Mouse (Mus musculus): ENCODE measurements around the gene Pomgnt1. TPM values are rescaled to one million over a fixed set of nuclear protein-coding genes. Genes with fewer than 3 reads are reported as not detected.

Pomgnt1 gene
- total RNA-seq (2021) = 10 to 100 TPM; 83.3 to 84.7 TPM

- DNase-seq = peak; percentile 90
Observed at GRCm38 (mm10) chr4:116123602-116124519, at the start of gene Pomgnt1, which contains the start of gene Rad54l. TSS of gene Pomgnt1 (plus strand) at chr4:116123840. TSS of gene Rad54l (minus strand) at chr4:116123690.

DNA sequence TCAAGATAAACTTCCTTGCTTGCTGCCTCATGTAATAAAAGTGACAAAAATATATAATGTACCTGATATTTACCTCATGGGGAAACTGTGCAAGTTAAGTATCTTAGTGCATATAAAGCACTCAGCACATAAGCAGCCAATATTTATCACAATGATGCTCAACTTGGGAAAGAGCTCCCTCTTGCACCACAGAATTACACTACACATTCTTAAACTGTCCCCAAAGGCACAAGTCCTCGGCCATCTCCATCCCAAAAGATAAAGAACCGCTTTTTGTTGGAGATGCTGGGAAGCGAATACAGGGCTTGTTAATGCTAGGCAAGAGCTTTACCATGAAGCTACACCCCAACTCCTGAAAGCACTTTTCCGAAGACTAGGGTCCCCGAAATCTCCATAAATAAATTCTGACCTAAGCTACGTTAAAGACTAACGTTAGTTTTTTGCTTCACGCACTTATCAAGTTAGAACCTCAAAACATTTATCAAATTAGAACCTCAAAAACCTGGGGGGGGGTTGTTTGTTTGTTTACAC lies 49.4 kb upstream of the Pomgnt1 start:
- DNase-seq = no peak

DNA sequence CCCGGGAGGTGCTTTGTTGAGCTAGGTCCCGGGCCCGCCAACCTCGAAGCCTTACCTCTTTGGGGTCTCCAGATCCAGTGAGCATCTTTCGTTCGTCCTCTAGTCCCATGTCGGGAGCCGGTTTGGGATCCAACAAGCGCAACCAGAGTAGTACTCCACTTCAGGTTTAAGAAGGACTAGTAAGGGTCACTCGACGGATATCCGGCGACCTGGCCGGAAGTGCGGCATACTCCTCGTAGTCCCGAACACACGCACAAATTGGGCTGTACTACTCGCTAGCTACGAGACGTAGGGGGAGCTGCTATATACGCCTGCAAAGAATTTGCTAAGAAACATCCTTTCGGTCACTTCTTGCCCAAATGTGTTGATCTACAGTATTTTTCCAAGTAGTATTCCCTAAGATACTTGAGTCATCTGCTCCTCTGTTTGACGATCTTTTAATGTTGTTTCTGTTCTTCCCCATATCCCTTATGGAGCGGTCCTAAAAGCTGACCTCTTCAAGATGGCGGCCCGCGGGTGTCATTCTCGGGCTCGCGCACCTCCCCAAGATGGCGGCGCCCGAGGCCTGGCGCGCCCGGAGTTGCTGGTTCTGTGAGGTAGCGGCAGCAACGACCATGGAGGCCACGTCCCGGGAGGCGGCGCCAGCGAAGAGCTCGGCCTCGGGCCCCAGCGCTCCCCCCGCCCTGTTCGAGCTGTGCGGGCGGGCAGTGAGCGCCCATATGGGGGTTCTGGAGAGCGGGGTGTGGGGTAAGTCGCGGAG lies 48.6 kb upstream of the Pomgnt1 start, which contains the start of the genes Uqcrh and Lrrc41:
Uqcrh (minus strand) TSS at position 211 of the 760 bp plus-strand sequence.
Lrrc41 (plus strand) TSS at position 409 of the 760 bp plus-strand sequence.
- DNase-seq = peak; percentile 96

DNA sequence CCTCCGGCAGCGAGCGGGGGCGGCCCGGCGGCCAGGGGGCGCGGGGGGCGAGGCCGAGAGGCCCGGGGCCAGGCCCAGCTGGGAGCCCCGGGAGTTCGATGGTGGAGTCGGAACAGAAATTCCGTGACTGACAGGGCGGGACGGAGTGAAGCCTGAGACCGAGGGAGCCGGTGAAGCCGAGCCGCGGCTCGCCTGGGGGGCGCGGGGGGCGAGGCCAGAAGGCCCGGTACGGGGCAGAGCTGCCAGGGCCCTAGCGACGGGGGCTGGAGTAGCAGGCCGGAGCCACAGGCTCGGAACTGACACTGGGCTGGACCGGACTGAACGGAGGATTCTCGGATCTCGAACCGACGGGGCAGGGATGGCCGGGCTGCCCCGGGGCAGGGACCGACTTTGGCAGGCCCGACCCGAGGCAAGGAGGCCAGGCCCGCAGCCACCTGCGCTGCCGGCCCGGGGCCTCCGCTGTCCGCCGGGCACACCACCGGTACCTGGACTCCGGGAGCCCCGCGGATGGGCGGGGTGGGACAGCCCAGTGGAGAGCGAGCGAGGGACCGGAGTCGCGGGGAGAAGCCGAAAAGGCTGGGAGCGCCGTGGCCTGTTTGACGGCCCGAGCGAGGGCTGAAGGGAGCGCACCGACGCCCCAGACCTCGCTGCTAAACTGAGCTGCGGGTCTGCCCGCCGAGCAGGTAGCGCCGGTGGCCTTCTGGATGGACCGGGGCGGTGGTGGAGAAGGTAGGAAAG lies 47.8 kb upstream of the Pomgnt1 start:
- peak; percentile 84 for DNase-seq

DNA sequence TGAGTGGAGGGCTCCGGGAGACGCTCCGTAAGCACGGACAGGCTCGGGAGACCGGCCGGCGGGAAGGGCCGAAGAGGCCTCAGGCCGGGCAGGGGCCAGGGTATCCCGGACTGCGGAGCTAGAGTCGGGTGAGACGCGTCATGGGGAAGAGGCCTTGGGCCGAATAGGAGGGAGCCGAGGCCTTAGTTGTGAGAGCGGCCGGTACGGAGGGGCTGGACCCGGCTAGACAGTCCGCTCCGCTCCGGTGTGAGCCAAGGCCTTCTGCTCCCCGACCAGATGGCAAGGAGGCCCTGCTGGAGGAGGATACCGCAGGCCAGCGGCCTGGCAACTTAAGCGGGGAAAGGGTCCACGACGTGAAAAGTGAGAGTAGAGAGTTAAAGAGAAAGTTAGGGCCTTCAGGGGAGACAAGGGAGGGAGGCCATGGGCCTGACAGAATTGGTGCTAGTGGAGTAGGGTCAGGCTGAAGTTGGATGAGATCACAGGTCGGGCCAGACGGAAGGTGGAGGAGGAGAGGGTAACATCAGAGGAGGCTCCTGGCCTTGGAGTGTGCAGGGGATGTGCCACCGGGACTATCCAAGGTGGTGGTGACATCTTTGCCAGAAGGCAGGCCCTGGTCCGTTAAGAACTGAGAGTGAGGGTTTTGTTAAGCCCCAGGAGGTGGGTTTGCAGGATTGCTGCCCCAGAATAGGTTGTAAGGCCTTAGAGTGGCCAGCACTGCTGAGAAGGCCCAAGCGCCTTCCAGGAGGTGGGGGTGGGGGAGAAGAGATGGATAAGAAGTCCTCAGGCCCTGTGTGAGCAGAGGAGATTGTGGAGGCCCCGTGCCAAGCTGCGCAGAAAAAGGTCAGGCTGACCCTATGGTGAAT lies 47.0 kb upstream of the Pomgnt1 start:
- peak; percentile 58 for DNase-seq

DNA sequence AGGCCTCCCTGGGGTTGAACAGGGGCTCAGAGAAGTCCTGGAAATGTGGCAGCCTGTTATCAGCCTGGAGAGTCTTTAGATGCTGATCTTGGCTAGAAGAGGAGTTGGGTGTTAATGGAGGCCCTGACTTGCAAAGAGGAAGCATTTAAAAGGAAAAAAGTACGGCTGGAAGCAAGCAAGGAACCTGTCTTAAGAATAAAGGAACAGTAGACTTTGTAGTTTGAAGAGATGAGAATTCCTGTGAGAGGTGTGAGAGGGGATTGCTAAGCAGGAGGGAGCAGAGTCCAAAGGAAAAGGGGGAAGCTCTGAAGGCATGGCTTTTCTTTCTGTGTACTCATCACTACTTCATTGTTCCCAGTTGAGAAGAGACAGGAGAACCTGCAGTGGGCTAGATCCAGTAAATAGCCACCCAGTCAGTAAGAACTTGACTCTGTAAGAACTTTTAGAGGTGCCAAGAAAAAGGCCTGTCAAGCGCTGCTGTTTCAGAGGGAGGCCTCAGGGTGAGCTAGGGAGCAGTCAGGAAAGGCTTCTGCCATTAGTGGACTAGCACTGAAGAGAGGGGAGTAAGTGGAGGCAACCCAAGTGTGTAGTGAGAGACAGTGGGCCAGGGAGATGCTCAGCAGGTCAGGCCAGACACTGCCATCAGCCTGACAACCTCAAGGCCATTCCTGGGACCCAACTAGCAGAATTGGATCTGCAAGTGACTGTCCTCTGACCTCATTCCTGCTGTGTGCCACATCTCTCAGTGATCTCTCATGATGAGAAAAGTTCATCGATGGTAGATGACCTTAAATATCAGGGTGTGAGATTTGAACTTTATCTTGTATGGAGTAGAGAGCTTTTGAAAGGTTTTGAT lies 46.2 kb upstream of the Pomgnt1 start:
- DNase-seq = peak; percentile 33

- DNase-seq = no peak
Observed at GRCm38 (mm10) chr4:116088510-116089249, 35.0 kb upstream of the Pomgnt1 start.

- no peak for DNase-seq
Observed at GRCm38 (mm10) chr4:116096291-116096690, 27.3 kb upstream of the Pomgnt1 start.

DNA sequence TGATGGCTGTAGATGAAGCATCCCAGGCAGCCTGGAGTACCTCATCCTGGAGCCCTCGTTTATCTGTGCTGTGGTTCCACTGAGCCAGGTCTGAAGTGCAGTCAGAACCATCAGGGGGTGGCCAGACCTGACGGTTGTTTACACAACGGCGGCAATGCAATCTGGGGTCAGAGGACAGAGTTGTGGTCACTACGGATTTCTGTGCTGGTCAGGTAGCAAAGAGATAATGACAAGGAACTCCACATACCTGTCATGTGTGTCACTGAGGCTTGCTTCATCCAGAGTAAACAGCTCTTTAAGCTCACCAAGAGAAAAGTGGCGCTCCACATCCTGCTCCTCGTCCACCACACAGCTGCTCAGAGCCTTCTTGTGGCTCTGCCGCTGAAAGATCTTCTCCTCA lies 26.4 kb upstream of the Pomgnt1 start:
- DNase-seq = no peak

- no peak for DNase-seq
Observed at GRCm38 (mm10) chr4:116100959-116101358, 22.7 kb upstream of the Pomgnt1 start.

DNA sequence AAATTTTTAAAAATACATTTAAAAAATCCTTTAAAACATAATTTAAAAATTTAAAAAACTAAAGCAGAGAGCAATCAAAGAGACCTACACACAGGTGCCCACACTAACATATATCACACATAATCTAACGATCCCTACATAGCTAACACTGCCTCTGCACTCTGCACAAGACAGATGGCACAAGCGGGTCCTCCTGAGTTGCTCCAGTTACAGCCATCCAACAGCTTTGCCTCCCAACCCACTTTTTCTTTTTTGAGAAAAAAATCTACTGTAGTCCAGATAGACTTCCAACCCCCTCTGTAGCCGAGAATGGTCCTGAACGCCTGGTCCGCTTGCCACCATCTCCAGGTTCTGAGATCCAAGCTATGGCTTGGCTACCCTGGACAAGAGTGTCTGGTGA lies 18.4 kb upstream of the Pomgnt1 start:
- no peak for DNase-seq

GRCm38 (mm10) chr4:116110695-116111094 lies 12.9 kb upstream of the Pomgnt1 start:
- DNase-seq = no peak

GRCm38 (mm10) chr4:116111486-116111885 lies 12.2 kb upstream of the Pomgnt1 start:
- DNase-seq = no peak

DNA sequence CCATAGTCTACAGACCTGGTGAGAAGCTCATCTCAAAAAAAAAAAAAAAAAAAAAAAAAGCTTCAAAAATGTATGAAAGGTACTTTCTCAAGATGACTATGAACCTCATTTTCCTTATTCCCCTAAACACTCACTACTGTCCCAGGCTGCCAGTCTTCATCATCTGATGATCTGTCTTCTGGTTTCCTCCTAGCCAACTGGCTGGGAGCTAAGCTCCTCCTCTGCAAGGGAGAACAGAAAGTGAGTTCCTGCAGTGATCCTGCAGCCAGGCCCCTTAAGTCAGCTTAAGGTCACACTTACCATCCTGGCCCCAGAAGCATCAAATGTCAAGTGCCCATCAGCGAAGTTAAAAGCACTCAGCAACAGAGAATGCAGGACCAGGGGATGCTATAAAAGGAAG lies 878 bp upstream of the Pomgnt1 start:
- no peak for DNase-seq

DNA sequence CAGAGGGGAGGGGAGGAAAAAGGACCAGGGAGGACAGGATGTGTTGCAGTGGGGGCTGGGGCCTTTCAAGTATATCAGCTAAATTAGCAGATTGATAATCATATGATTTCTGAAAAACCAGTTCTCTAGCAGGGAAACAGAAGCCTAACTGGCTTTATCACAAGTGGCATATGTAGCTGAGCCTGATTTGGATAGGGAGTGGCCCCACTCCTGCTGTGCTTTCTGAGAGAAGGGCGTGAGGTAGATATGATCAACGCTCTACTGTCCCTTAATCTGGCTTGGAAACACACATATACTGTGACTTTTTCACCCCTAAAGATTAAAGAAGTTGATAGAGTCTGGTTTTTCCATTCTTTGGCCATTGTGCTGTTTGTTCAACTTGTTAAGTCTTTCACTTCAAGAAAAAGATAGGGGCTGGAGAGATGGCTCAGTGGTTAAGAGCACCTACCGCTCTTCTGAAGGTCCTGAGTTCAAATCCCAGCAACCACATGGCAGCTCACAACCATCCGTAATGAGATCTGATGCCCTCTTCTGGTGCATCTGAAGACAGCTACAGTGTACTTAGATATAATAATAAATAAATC lies 2.3 kb downstream of the Pomgnt1 start:
- no peak for DNase-seq

- no peak for DNase-seq
Observed at GRCm38 (mm10) chr4:116127956-116128355, 4.3 kb downstream of the Pomgnt1 start.

DNA sequence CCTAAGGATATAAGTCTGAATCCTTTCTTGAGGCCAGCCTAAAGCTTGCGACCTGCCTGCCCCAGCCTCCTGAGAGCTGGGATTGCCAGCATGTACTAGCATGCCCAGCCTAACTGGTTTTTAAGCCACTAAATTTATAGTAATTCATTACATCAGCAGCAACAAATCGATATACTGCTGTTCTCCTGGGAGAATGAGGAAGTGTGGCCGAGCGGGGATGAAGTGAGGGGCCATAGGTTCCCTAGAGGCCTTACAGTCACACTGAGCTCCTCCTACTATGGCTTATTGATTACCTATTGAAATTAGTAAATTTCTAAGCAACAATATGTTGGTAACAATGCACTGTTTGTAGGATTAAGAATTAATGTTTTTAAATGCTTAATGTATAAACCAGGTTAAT lies 9.5 kb downstream of the Pomgnt1 start:
- no peak for DNase-seq

DNA sequence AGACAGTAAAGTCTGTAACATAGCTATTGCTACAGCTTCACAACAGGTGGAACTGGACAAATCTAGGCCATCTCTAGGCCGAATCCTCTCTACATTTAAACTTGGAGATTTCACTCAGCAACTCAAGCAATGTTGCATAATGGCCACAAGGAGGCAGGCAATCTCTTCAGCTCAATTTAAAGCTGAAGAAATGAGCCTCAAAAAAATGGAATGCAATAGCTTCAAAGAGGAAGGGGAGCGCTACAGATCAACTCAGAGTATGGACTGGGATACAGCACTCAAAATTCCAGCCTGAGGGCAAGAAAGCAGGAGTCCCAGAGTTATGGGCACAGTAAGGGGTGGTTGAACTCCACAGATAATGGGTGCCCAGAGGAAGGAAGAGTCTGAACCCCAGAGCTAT lies 11.3 kb downstream of the Pomgnt1 start:
- no peak for DNase-seq

- DNase-seq = no peak
Observed at GRCm38 (mm10) chr4:116137421-116137996, 13.9 kb downstream of the Pomgnt1 start.
